Mouse (Mus musculus) cerebellum, postnatal 10 days (tissue): ENCODE measurements around the gene Myom3.

Experiments
- DNase-seq, 2 experiments: peaks; one replicate each; pipeline ENCODE4 v3.0.0; 2021; ENCODE audit warnings: mixed read lengths in 2 of 2

Myom3 gene

GRCm38 (mm10) chr4:135816905-135817622 is 57.5 kb downstream of the Myom3 start:
- peak; percentile 66 to 72 for DNase-seq

- DNase-seq, result no peak
These were observed 58.9 kb downstream of the Myom3 start for GRCm38 (mm10) chr4:135818366-135818765.

- no peak for DNase-seq
These were observed 60.5 kb downstream of the Myom3 start for GRCm38 (mm10) chr4:135819826-135820526.

- DNase-seq, result no peak
These were observed 62.3 kb downstream of the Myom3 start for GRCm38 (mm10) chr4:135821772-135822171.

GRCm38 (mm10) chr4:135823298-135823697 is 63.8 kb downstream of the Myom3 start:
- DNase-seq, result peak; percentile 71 to 76

GRCm38 (mm10) chr4:135824254-135824653 is 64.7 kb downstream of the Myom3 start:
- DNase-seq, result no peak

- DNase-seq, result peak; percentile 40 to 60
These were observed 69.0 kb downstream of the Myom3 start for GRCm38 (mm10) chr4:135828491-135828890.

- DNase-seq, result peak in 1 of 2 experiments; percentile 26
These were observed 72.6 kb downstream of the Myom3 start for GRCm38 (mm10) chr4:135832070-135832469.

- DNase-seq, result peak; percentile 77 to 80
These were observed 74.0 kb downstream of the Myom3 start for GRCm38 (mm10) chr4:135833301-135834123.

GRCm38 (mm10) chr4:135834124-135834717 is 74.7 kb downstream of the Myom3 start:
- peak; percentile 59 to 61 for DNase-seq

GRCm38 (mm10) chr4:135838925-135839292 is 79.4 kb downstream of the Myom3 start:
- DNase-seq, result no peak

GRCm38 (mm10) chr4:135839293-135840011 is 79.9 kb downstream of the Myom3 start:
- no peak for DNase-seq

GRCm38 (mm10) chr4:135844400-135844799 is 84.9 kb downstream of the Myom3 start:
- DNase-seq, result no peak

GRCm38 (mm10) chr4:135847581-135847980 is 88.1 kb downstream of the Myom3 start:
- DNase-seq, result peak in 1 of 2 experiments; percentile 39

- peak; percentile 81 to 84 for DNase-seq
These were observed 91.0 kb downstream of the Myom3 start for GRCm38 (mm10) chr4:135850411-135851095.

- no peak for DNase-seq
These were observed 92.4 kb downstream of the Myom3 start for GRCm38 (mm10) chr4:135851942-135852341.

- no peak for DNase-seq
These were observed 94.6 kb downstream of the Myom3 start for GRCm38 (mm10) chr4:135853987-135854546.

- no peak for DNase-seq
These were observed 95.1 kb downstream of the Myom3 start for GRCm38 (mm10) chr4:135854630-135855029.

- peak; percentile 39 to 47 for DNase-seq
These were observed 95.6 kb downstream of the Myom3 start for GRCm38 (mm10) chr4:135855080-135855479.

- peak; percentile 98 to 99 for DNase-seq
These were observed 96.2 kb downstream of the Myom3 start, which contains the start of gene Srsf10 for GRCm38 (mm10) chr4:135855536-135856222. Srsf10 (plus strand) TSS chr4:135855747.
